Mouse (Mus musculus) embryonic fibroblast, embryonic 13.5 days (primary cell): Measurements from ENCODE around the gene Grtp1.

Experiments
- CTCF ChIP-seq: IDR thresholded peaks from 2 replicates; pipeline ENCODE4 v1.5.1; 2011; ENCODE audit warnings: mild to moderate bottlenecking, control low read depth, low read length, moderate library complexity, borderline replicate concordance; ENCODE audit not compliant: insufficient read depth
- POLR2A ChIP-seq: IDR thresholded peaks from 2 replicates; pipeline ENCODE4 v1.6.1; 2011; ENCODE audit warnings: low read depth, mild to moderate bottlenecking, control low read depth, low read length, moderate library complexity

GRCm38 (mm10) chr8:13230471-13230870 lies 30.1 kb upstream of the Grtp1 start:
- TF ChIP-seq POLR2A (no peak), CTCF (no peak)
